Mouse (Mus musculus): ENCODE results near the gene Cadps2.

DNA sequence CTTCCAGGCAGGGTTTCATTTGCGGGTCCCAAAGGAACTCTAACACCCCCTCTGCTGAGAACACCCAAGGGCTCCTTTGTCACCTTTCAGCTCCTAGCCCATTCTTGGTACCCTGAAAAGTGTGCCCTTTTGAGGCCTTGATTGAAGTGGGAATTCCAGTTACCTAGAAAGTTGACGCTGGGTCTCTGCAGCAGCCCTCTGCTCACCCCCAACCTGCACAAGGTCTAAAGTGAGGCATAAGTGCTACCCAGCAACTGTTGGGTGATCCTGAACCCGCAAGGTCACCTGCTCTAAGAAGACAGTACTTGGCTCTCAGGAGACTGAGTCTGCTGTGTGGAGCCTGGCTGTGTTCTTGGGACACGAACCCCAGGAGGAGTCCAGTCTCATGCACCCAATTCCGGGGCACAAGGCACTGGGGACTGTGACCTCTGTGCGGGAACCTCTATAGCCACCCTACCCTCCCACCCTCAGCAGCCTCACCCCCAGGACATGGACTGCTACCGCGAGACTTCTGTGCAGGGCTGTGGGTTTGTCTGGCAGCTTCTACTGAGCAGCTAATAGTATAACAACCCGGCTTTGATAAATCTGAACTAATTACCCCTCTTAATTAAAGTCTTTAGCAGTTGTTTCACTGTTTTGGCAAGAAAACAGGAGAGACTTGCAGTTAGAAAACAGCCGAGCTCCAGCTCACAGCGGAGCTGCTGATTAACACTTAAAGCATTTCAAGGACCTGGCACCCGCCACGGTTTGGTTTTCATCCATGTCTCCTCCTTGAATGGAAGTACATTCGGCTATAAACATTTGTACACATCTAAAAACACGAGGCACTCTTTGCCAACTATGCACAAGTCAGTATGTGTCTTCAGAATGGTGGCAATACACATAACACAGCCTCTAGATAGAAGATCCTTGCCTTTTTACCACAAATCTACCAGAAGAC is 595.1 kb downstream of the Cadps2 start:
- TF ChIP-seq CTCF (IDR thresholded peaks at IDR 0.05; ENCODE audit: borderline replicate concordance, insufficient read depth, low read length) (no peak), POLR2A (IDR thresholded peaks at IDR 0.05; ENCODE audit: low read depth, low read length) (no peak)
